Mouse (Mus musculus): ENCODE data around the gene Dclk1.

GRCm38 (mm10) chr3:55318021-55318420 is 75.9 kb downstream of the Dclk1 start:
- no peak for TF ChIP-seq POLR2A (IDR thresholded peaks at IDR 0.05; ENCODE audit: insufficient read length, low read depth)
- TF ChIP-seq CEBPB (IDR thresholded peaks at IDR 0.05; ENCODE audit: insufficient read depth, poor library complexity, severe bottlenecking) = no peak
- no peak for TF ChIP-seq SRF (IDR thresholded peaks at IDR 0.05; ENCODE audit: control insufficient read depth, insufficient read length, low read depth)
- no peak for TF ChIP-seq USF1 (IDR thresholded peaks at IDR 0.05; ENCODE audit: low read depth)
- no peak for TF ChIP-seq MYOD1 (IDR thresholded peaks at IDR 0.05; ENCODE audit: control insufficient read depth in 1 of 3, insufficient read length in 2 of 3, low read depth in 2 of 3)
- TF ChIP-seq TCF12 (IDR thresholded peaks at IDR 0.05; ENCODE audit: insufficient read depth, poor library complexity, severe bottlenecking) = no peak
- no peak for TF ChIP-seq MAX (IDR thresholded peaks at IDR 0.05; ENCODE audit: low read depth)
- TF ChIP-seq POLR2AphosphoS2 (IDR thresholded peaks at IDR 0.05; ENCODE audit: insufficient read length, low read depth) = no peak
- no peak for TF ChIP-seq MYOG (IDR thresholded peaks at IDR 0.05; ENCODE audit: control insufficient read depth in 1 of 3, insufficient read depth in 1 of 3, insufficient read length in 2 of 3, low read depth in 2 of 3)
- TF ChIP-seq E2F4 (IDR thresholded peaks at IDR 0.05; ENCODE audit: insufficient read depth) = no peak
- no peak for TF ChIP-seq REST (IDR thresholded peaks at IDR 0.05; ENCODE audit: insufficient read depth, insufficient read length)

All from myocyte (in vitro differentiated cells).